Mouse (Mus musculus) stomach, postnatal 0 days (tissue): ENCODE data around the gene Nsd2.

ENCODE experiments used
- CTCF ChIP-seq: IDR thresholded peaks from 2 replicates; pipeline ENCODE4 v1.5.1; 2016; ENCODE audit warnings: antibody characterized with exemption, low read depth, mild to moderate bottlenecking, moderate library complexity
- EP300 ChIP-seq: optimal IDR thresholded peaks from 2 replicates; pipeline ENCODE3; 2016; ENCODE audit warnings: antibody characterized with exemption

- peak; percentile 41; the same call in 1 of the 2 replicates for TF ChIP-seq CTCF
- no peak for TF ChIP-seq EP300
Observed at GRCm38 (mm10) chr5:33782345-33782998, 38.1 kb upstream of the Nsd2 start, which contains the start of gene Letm1.
